Mouse (Mus musculus) brown adipose tissue, adult 24 weeks (tissue): Measurements from ENCODE around the gene Snx17. TPM values are rescaled to one million over a fixed set of nuclear protein-coding genes. Genes with fewer than 3 reads are reported as not detected.

Experiments used
- H3K27ac ChIP-seq: fragments of 200-500 bp; replicated peaks from 2 replicates; pipeline ENCODE4 v1.5.1; 2012; ENCODE audit warnings: low read depth, mild to moderate bottlenecking, low read length
- H3K4me1 ChIP-seq: fragments of 200-500 bp; 2 replicates; pipeline ENCODE4 v1.6.1; 2012; ENCODE audit warnings: low read length, mixed read lengths; ENCODE audit not compliant: control insufficient read depth, insufficient read depth, insufficient read length
- H3K4me3 ChIP-seq: fragments of 200-500 bp; 2 replicates; pipeline ENCODE4 v1.5.1; 2012; ENCODE audit warnings: low read depth, mild to moderate bottlenecking, low read length, moderate library complexity; ENCODE audit not compliant: insufficient read depth
- polyA plus RNA-seq: library from polyadenylated mRNA; stranded (reverse); fragments of >200 nt; gene quantifications from 2 replicates; pipeline ENCODE4 v1.2.4, GENCODE M21; 2012; ENCODE audit not compliant: missing spikeins, insufficient read depth, insufficient read length

The Snx17 gene
- polyA plus RNA-seq, 1 experiment = 56.4 TPM

DNA sequence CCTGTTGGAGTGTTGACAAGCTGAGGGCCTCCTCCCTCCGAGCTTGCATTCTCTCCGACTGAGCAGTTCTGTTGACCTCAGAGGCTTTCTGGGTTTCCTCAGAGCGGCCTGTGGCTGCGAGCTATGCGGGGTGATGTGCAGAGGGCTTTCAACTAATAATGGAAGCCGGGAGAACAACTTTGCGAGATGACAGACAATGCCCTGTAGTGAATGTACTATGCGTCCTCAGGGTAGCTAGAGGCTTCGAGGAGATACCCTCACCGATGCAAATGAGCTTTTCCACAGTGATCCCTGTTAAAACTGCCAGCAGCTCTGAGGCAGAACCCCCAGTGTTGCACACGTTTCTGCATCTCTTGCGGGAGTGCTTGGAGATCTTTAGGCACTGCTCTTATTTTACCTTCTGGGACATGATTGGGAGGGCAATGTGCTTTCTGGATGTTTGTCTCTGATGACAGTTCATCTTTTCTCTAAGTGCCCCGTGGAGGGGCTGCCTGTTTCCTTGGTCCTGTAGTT lies 48.6 kb downstream of the Snx17 start:
- Histone ChIP-seq H3K4me3 (peak overlapping the region; percentile 89), H3K4me1 (peaks cover 4% of the 10 kb centered on the region; the same call in 1 of the 2 replicates), H3K27ac (peak overlapping the region; percentile 57)

DNA sequence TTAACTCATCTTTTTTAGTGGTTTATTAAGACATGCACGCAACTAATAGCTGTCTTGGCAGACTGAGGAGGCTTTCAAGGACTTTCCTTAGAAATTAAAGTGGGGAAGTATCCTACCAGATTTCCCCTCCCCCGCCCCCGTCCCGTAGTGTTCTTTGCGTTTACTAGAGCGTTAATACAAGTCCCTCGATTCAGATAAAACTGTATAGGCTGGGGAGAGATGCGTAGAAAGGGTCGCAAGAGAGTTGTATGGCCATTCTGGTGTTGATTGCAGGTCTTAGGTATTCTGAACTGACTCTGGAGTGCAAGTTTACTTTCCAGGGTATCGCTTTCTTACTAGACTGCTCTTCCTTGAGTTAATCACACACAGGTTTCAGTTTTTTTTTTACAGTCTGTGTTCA lies 49.2 kb downstream of the Snx17 start:
- Histone ChIP-seq H3K4me3 (peak overlapping the region; percentile 89; the same call in 1 of the 2 replicates), H3K4me1 (peaks cover 4% of the 10 kb centered on the region; the same call in 1 of the 2 replicates), H3K27ac (no peak overlapping the region)

Other genes starting within 250 kb of the Snx17 start
- gene Cgref1, start 247.6 kb upstream of the Snx17 start, polyA plus RNA-seq = 1.0 TPM in 1 of 2 replicates, not detected in the other
- gene Preb, start 232.9 kb upstream of the Snx17 start, polyA plus RNA-seq = 51.9 and 74.1 TPM in 2 replicates
- gene Tcf23, start 224.6 kb upstream of the Snx17 start, polyA plus RNA-seq = not detected in 2 replicates
- 156 and 168 TPM in 2 replicates for gene Atraid, start 144.9 kb upstream of the Snx17 start, polyA plus RNA-seq
- 8.2 and 10.3 TPM in 2 replicates for gene Slc5a6, start 144.3 kb upstream of the Snx17 start, polyA plus RNA-seq
- gene Cad, start 138.4 kb upstream of the Snx17 start, polyA plus RNA-seq = 6.8 and 19.9 TPM in 2 replicates
- gene Dnajc5g, start 86.9 kb upstream of the Snx17 start, polyA plus RNA-seq = not detected in 2 replicates
- gene Slc30a3, start 85.0 kb upstream of the Snx17 start, polyA plus RNA-seq = not detected in 2 replicates
- gene Trim54, start 76.5 kb upstream of the Snx17 start, polyA plus RNA-seq = 3.2 and 4.2 TPM in 2 replicates
- not detected in 2 replicates for gene Ucn, start 54.4 kb upstream of the Snx17 start, polyA plus RNA-seq
- gene Mpv17, start 39.0 kb upstream of the Snx17 start, polyA plus RNA-seq = 71.5 and 104 TPM in 2 replicates
- gene Gm29609, start 13.3 kb upstream of the Snx17 start, polyA plus RNA-seq = not detected in 2 replicates
- gene Gtf3c2, start 13.1 kb upstream of the Snx17 start, polyA plus RNA-seq = 18.3 and 18.4 TPM in 2 replicates
- gene Eif2b4, start 203 bp downstream of the Snx17 start, polyA plus RNA-seq = 33.3 and 43.4 TPM in 2 replicates
- gene Zfp513, start 9.1 kb downstream of the Snx17 start, polyA plus RNA-seq = 10.0 and 12.1 TPM in 2 replicates
- 39.8 and 46.0 TPM in 2 replicates for gene Ppm1g, start 27.5 kb downstream of the Snx17 start, polyA plus RNA-seq
- gene Nrbp1, start 47.6 kb downstream of the Snx17 start, polyA plus RNA-seq = 31.0 and 33.7 TPM in 2 replicates
- gene Gm9970, start 48.0 kb downstream of the Snx17 start, polyA plus RNA-seq = not detected in 2 replicates
- gene Krtcap3, start 58.5 kb downstream of the Snx17 start, polyA plus RNA-seq = 2.0 TPM in 1 of 2 replicates, not detected in the other
- gene Ift172, start 97.9 kb downstream of the Snx17 start, polyA plus RNA-seq = 28.9 and 34.5 TPM in 2 replicates
- gene Fndc4, start 102.9 kb downstream of the Snx17 start, polyA plus RNA-seq = 3.6 and 3.7 TPM in 2 replicates
- gene Gckr, start 104.2 kb downstream of the Snx17 start, polyA plus RNA-seq = 0.99 TPM in 1 of 2 replicates, not detected in the other